15 mouse cellular contexts compared by ENCODE assay signal in the genomic region with DNA sequence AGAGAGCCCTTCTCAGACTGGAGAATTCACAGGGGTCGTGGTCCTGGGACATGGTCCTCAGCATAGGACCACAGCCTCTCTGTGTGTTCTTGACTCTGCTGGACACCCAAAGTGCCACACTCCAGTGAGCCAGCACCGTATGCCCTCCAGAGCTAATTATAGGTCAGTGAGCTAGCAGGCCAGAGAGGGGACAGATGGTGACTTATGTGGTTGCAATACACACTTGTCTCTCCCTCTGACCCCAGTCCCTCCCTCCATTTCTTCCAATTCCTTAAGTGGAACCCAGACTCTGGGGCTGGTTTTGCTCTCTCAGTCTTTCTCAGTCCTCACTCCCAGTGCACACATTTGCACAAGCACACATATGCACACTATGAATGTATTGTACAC. TPM values are rescaled to one million over a fixed set of nuclear protein-coding genes. Genes with fewer than 3 reads are reported as not detected.
DNase-seq lines count a peak whose midpoint lies in the region; ATAC-seq and TF ChIP-seq lines count a peak whose summit lies in the region.
"Had no signal": no experiment of that assay in that cellular context is flagged by ENCODE, and none has a peak within 500 bp of the region (broad histone marks: within the 10 kb centered on the region; RNA-seq: fewer than 3 reads in every experiment).

No protein-coding gene starts in this region.

- H3K4me3 ChIP-seq in hindbrain, embryonic 14.5 days (replicated peaks; ENCODE audit: low read length) = no peak overlapping the region
- no peak overlapping the region for H3K4me3 ChIP-seq in hindbrain, embryonic 10.5 days
- H3K4me3 ChIP-seq in liver, postnatal 0 days (ENCODE audit: low read depth, low read length) = no peak overlapping the region

- 0 out of 2 replicates have a peak overlapping the region, but pooled peaks have one; percentile 63 for H3K9ac ChIP-seq in hindbrain, embryonic 14.5 days
- H3K9ac ChIP-seq in liver, postnatal 0 days (replicated peaks) = no peak overlapping the region

- H3K27me3 ChIP-seq in hindbrain, embryonic 14.5 days (ENCODE audit: control insufficient read depth, insufficient read depth, low read length) = no peaks in the 10 kb centered on the region
- peaks cover 10% of the 10 kb centered on the region; the same call in 1 of the 2 replicates for H3K27me3 ChIP-seq in hindbrain, embryonic 10.5 days (ENCODE audit: insufficient read depth, poor library complexity, severe bottlenecking)
- no peaks in the 10 kb centered on the region for H3K27me3 ChIP-seq in liver, postnatal 0 days (ENCODE audit: insufficient read depth, low read length)
- H3K27me3 ChIP-seq: CH12.LX had no signal

- TF ChIP-seq CTCF in liver, postnatal 0 days (IDR thresholded peaks at IDR 0.05; ENCODE audit: low read depth) = no peak

- ATAC-seq in hindbrain, embryonic 14.5 days (ENCODE audit: low FRiP score) = no peak
- no peak for ATAC-seq in liver, postnatal 0 days

- TF ChIP-seq EP300 in liver, postnatal 0 days (IDR thresholded peaks at IDR 0.05; ENCODE audit: low read depth) = no peak

- WGBS in hindbrain, embryonic 14.5 days = 57% methylated on average over 2 of the region's 2 CpGs
- 77% methylated on average over 2 of the region's 2 CpGs for WGBS in hindbrain, embryonic 10.5 days
- 64% methylated on average over 2 of the region's 2 CpGs for WGBS in liver, postnatal 0 days (ENCODE audit: insufficient replicate concordance)

- H3K4me1 ChIP-seq in hindbrain, embryonic 14.5 days (replicated peaks; ENCODE audit: control insufficient read depth, insufficient read depth, low read length) = peaks cover 8% of the 10 kb centered on the region; the same call in 1 of the 2 replicates
- peaks cover 33% of the 10 kb centered on the region for H3K4me1 ChIP-seq in hindbrain, embryonic 10.5 days (replicated peaks)
- H3K4me1 ChIP-seq in liver, postnatal 0 days (ENCODE audit: insufficient read depth) = peaks cover 10% of the 10 kb centered on the region

- no peak for DNase-seq in hindbrain, embryonic 14.5 days (ENCODE audit: low spot score)
- no peak for DNase-seq in hindbrain, embryonic 10.5 days (ENCODE audit: low spot score)
- DNase-seq in cerebellum, adult 11-12 months = peak; percentile 86
- peak; percentile 61 to 66 for DNase-seq in cerebellum, postnatal 10 days
- peak; percentile 33 for DNase-seq in heart, postnatal 4 days
- DNase-seq in liver, postnatal 0 days = no peak
- no peak for DNase-seq in layer of hippocampus, postnatal 10 days (ENCODE audit: low spot score in 2 of 2)
- no peak for DNase-seq in adrenal gland, adult 18-20 months (ENCODE audit: low spot score in 2 of 2)
- DNase-seq: embryo, embryonic 11 days; lung, postnatal 36 days had no signal

- H3K27ac ChIP-seq in hindbrain, embryonic 14.5 days = no peak overlapping the region
- H3K27ac ChIP-seq in hindbrain, embryonic 10.5 days = no peak overlapping the region
- H3K27ac ChIP-seq in liver, postnatal 0 days (ENCODE audit: low read depth) = no peak overlapping the region

- H3K9me3 ChIP-seq in hindbrain, embryonic 14.5 days (ENCODE audit: control insufficient read depth, low read length) = no peaks in the 10 kb centered on the region
- H3K9me3 ChIP-seq in hindbrain, embryonic 10.5 days = no peaks in the 10 kb centered on the region
- H3K9me3 ChIP-seq in liver, postnatal 0 days (ENCODE audit: low read length) = no peaks in the 10 kb centered on the region

- H3K36me3 ChIP-seq in hindbrain, embryonic 14.5 days (replicated peaks; ENCODE audit: control insufficient read depth, insufficient read depth) = peaks cover 17% of the 10 kb centered on the region
- H3K36me3 ChIP-seq in hindbrain, embryonic 10.5 days = peaks cover 19% of the 10 kb centered on the region
- H3K36me3 ChIP-seq in liver, postnatal 0 days (replicated peaks; ENCODE audit: insufficient read depth, low read length) = peaks cover 19% of the 10 kb centered on the region

- H3K4me2 ChIP-seq in hindbrain, embryonic 14.5 days (replicated peaks) = peak overlapping the region; percentile 65; the same call in 1 of the 2 replicates
- no peak overlapping the region for H3K4me2 ChIP-seq in liver, postnatal 0 days (ENCODE audit: low read depth, low read length)

RNA-seq across cellular contexts. Expression of a gene that starts 9.5 kb away (rescaled TPM):
- 20.4 and 22.3 TPM in 2 replicates for polyA plus RNA-seq in hindbrain, embryonic 14.5 days (2014; fragmentation: Nextera tagmentation; extraction: Ambion mirVana)
- polyA plus RNA-seq in hindbrain, embryonic 10.5 days (2016; fragmentation: Nextera tagmentation; extraction: Ambion mirVana) = 3.2 and 4.1 TPM in 2 replicates
- 1 to 10 TPM; 7.3 to 9.2 TPM for total RNA-seq in heart, postnatal 4 days (2021)
- polyA plus RNA-seq in liver, postnatal 0 days (2015; fragmentation: Nextera tagmentation; extraction: Ambion mirVana) = 1.3 and 1.6 TPM in 2 replicates
- total RNA-seq in layer of hippocampus, postnatal 10 days (2021) = 10 to 100 TPM; 84.9 to 97.0 TPM
- 1 to 10 TPM; 1.4 TPM for total RNA-seq in adrenal gland, adult 18-20 months (2021)

RNA-seq across cellular contexts. Expression of a gene that starts 19.5 kb away (rescaled TPM):
- 134 and 140 TPM in 2 replicates for polyA plus RNA-seq in hindbrain, embryonic 14.5 days (2014; fragmentation: Nextera tagmentation; extraction: Ambion mirVana)
- polyA plus RNA-seq in hindbrain, embryonic 10.5 days (2016; fragmentation: Nextera tagmentation; extraction: Ambion mirVana) = 108 and 132 TPM in 2 replicates
- total RNA-seq in heart, postnatal 4 days (2021) = 10 to 100 TPM; 33.8 to 42.5 TPM
- polyA plus RNA-seq in liver, postnatal 0 days (2015; fragmentation: Nextera tagmentation; extraction: Ambion mirVana) = 44.1 and 46.1 TPM in 2 replicates
- 100 to 1,000 TPM in 1 of 2 experiments, 10 to 100 TPM in 1; 96.2 to 104 TPM for total RNA-seq in layer of hippocampus, postnatal 10 days (2021)
- 10 to 100 TPM; 44.7 to 55.5 TPM for total RNA-seq in adrenal gland, adult 18-20 months (2021)

RNA-seq across cellular contexts. Expression of a gene that starts 43.5 kb away (rescaled TPM):
- not detected in 2 replicates for polyA plus RNA-seq in hindbrain, embryonic 14.5 days (2014; fragmentation: Nextera tagmentation; extraction: Ambion mirVana)
- not detected in 2 replicates for polyA plus RNA-seq in hindbrain, embryonic 10.5 days (2016; fragmentation: Nextera tagmentation; extraction: Ambion mirVana)
- not detected for total RNA-seq in heart, postnatal 4 days (2021)
- polyA plus RNA-seq in liver, postnatal 0 days (2015; fragmentation: Nextera tagmentation; extraction: Ambion mirVana) = not detected in 2 replicates
- not detected for total RNA-seq in layer of hippocampus, postnatal 10 days (2021)
- total RNA-seq in adrenal gland, adult 18-20 months (2021) = not detected
- total RNA-seq: adrenal gland, postnatal 4 days; CH12.LX; liver, adult 2 months had no signal
- polyA plus RNA-seq: forebrain, embryonic 11.5 days; intestine, embryonic 14.5 days; liver, adult 2 months had no signal

RNA-seq across cellular contexts. Expression of a gene that starts 52.5 kb away (rescaled TPM):
- polyA plus RNA-seq in hindbrain, embryonic 14.5 days (2014; fragmentation: Nextera tagmentation; extraction: Ambion mirVana) = 0.13 and 0.17 TPM in 2 replicates
- 0.14 and 0.33 TPM in 2 replicates for polyA plus RNA-seq in hindbrain, embryonic 10.5 days (2016; fragmentation: Nextera tagmentation; extraction: Ambion mirVana)
- total RNA-seq in heart, postnatal 4 days (2021) = under 1 TPM; 0.48 to 0.52 TPM
- polyA plus RNA-seq in liver, postnatal 0 days (2015; fragmentation: Nextera tagmentation; extraction: Ambion mirVana) = 0.64 TPM in 1 of 2 replicates, not detected in the other
- not detected for total RNA-seq in layer of hippocampus, postnatal 10 days (2021)
- not detected for total RNA-seq in adrenal gland, adult 18-20 months (2021)
- total RNA-seq: CH12.LX; liver, adult 2 months had no signal
- polyA plus RNA-seq: forebrain, embryonic 11.5 days; intestine, embryonic 14.5 days; liver, adult 2 months had no signal

Comparison
In these comparisons a context has a peak if more than half of its experiments do, and no peak if none do; other contexts are left out.
1. DNase-seq: peak in cerebellum, adult 11-12 months (single experiment), cerebellum, postnatal 10 days (2 of 2) and heart, postnatal 4 days (single experiment); none in hindbrain, embryonic 14.5 days (single experiment), hindbrain, embryonic 10.5 days (single experiment), liver, postnatal 0 days (single experiment), layer of hippocampus, postnatal 10 days (0 of 2) and adrenal gland, adult 18-20 months (0 of 2).
2. RNA of a gene that starts 9.5 kb away (total RNA-seq): 84.9 to 97.0 TPM in layer of hippocampus, postnatal 10 days; 7.3 to 9.2 TPM in heart, postnatal 4 days and 1.4 TPM in adrenal gland, adult 18-20 months; every median in the first group is over 4 times any median in the second.